Mouse (Mus musculus) 3134 (cell line): Measurements from ENCODE around the gene Fahd2a.

Experiments
- DNase-seq: peaks from one replicate; pipeline ENCODE4 v3.0.0-alpha.2; 2011; ENCODE audit warnings: low spot score; ENCODE audit not compliant: insufficient read length; ENCODE audit errors: extremely low read depth

Fahd2a gene

GRCm38 (mm10) chr2:127433487-127434295, 10.7 kb downstream of the Fahd2a start:
- no peak for DNase-seq

- DNase-seq = no peak
Measured at GRCm38 (mm10) chr2:127430238-127430637, 14.1 kb downstream of the Fahd2a start.

- no peak for DNase-seq
Measured at GRCm38 (mm10) chr2:127424977-127425376, 19.4 kb downstream of the Fahd2a start, which contains the start of gene Gpat2. Gene Gpat2 (plus strand): TSS chr2:127425199.

GRCm38 (mm10) chr2:127418266-127418970, 25.9 kb downstream of the Fahd2a start:
- no peak for DNase-seq

DNA sequence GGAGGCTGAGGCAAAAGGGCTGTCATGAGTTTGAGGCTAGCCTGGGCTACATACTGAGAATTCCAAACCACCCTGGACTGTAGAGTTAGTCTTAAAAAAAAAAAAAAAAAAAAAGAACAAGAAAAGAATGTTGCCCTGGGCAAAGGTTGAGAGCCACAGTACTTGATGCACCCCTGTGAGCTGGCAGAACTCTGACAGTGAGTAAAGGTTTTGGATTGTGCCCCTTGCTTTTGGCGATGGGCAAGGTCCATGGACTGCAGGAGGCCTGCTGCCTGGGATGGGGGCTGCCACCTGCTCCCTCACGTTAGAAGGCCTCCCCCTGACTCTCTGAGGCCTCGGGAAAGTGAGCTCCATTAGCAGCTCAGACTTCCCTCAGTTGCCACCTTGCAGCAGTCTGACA, 27.7 kb downstream of the Fahd2a start:
- DNase-seq = no peak

GRCm38 (mm10) chr2:127415806-127416205, 28.6 kb downstream of the Fahd2a start:
- no peak for DNase-seq

GRCm38 (mm10) chr2:127411126-127411525, 33.2 kb downstream of the Fahd2a start:
- no peak for DNase-seq

DNA sequence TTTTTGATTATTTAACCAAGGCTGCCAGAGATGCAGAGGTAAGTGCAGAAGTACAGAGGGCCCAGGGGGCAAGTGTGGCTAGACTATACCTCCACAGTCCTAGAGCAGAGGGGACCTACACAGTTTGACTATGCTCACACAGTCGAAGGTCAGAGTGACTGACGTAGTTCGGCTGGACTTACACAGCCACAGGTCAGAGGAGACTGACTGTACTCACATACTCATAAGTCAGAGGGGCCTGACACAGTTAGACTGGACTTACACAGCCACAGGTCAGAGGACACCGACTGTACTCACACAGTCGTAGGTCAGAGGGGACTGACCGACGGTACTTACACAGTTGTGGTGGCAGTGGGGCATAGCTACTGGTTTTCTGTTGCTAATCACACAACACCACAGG, 45.6 kb downstream of the Fahd2a start:
- DNase-seq = no peak

GRCm38 (mm10) chr2:127394606-127395161, 49.7 kb downstream of the Fahd2a start:
- no peak for DNase-seq

DNA sequence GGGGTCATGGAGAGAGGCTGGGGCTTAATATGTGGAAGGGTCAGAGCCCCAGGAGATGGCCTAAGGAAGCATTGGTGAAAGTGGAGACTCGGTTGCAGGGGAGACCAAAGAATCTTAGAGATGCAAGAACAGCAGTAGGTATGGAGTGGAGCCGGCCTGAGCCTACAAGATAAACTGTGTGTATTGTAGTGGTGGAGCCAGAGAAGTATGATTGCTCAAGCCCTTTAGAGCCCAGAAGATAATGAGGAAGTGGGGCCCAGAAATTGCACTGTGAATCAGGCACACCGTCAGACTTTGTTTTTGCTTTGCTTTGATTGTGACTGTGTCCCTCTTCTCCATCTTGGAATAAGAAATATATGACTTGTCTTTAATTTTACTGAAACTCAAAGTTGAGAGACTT, 53.0 kb downstream of the Fahd2a start:
- no peak for DNase-seq

DNA sequence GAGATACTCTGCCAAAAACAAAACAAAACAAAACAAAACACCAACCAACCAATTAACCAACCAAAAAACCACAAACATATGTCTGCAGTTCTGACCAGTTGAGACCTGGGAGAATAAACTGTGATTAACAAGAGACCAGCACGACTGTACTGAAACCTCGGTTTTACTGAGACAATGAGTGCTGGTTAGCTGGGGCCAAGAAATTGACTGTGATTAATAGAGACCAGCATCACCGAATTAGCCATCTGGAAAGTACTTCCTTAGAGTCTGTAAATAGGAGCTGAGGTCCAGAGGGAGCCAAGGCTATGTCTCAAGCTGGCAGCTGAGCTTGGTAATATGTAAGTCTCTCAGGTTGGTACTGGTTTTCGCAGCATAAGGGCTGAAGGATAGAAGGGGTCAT, 53.5 kb downstream of the Fahd2a start:
- DNase-seq = no peak

GRCm38 (mm10) chr2:127390352-127390751, 54.0 kb downstream of the Fahd2a start:
- DNase-seq = no peak

DNA sequence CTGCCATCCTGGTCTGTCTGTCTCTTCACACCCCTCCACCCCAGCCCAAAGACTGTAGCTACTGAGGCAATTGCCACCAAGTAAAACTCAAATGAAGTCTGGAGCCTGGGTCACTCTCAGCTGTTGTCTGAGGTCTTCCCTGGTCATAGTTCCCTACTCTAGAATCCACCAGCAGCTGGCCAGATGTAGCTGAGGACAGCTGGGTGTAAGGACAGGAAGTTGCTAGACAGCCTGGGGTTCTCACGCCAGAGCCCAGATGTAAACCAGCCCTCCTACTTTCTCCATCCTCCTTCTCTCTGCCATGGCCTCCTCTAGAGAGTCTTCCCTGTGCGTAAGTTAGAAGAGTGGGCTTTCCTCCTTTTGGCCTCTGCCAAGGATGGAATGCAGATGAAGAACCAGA, 56.8 kb downstream of the Fahd2a start:
- DNase-seq = no peak
